Mouse (Mus musculus) adrenal gland, postnatal 0 days (tissue): ENCODE measurements around the gene Gm38655. TPM values are rescaled to one million over a fixed set of nuclear protein-coding genes. Genes with fewer than 3 reads are reported as not detected.

Experiments
- polyA plus RNA-seq: library from polyadenylated mRNA; unstranded; fragments of >200 nt; fragmentation: Nextera tagmentation; extraction: Ambion mirVana; gene quantifications from 2 replicates; pipeline ENCODE4 v1.2.1, GENCODE M21; 2015

Gm38655 gene
- polyA plus RNA-seq: 0.33 and 0.40 TPM in 2 replicates

DNA sequence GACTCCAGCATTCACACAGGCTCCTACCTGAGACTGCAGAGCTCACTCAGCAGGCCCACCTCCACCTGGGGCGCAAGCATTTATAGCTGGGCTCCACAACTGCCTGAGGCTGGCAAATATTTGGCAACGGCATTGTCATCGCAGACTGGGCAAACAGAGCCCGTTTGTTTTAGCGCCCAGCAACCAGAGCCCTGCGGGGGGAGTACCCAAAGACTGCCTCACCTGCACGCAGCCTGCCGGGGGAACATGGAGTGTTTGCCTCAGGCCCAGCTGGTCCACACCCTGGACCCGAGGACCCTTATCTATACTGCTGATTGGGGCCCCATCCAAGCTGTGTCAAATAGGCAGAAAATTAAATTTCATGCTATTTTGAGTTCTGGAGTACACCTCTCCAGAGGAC, at the start of gene Gm38655:
Gene Gm38655 (minus strand): TSS at position 61 of the 400 bp plus-strand sequence.

DNA sequence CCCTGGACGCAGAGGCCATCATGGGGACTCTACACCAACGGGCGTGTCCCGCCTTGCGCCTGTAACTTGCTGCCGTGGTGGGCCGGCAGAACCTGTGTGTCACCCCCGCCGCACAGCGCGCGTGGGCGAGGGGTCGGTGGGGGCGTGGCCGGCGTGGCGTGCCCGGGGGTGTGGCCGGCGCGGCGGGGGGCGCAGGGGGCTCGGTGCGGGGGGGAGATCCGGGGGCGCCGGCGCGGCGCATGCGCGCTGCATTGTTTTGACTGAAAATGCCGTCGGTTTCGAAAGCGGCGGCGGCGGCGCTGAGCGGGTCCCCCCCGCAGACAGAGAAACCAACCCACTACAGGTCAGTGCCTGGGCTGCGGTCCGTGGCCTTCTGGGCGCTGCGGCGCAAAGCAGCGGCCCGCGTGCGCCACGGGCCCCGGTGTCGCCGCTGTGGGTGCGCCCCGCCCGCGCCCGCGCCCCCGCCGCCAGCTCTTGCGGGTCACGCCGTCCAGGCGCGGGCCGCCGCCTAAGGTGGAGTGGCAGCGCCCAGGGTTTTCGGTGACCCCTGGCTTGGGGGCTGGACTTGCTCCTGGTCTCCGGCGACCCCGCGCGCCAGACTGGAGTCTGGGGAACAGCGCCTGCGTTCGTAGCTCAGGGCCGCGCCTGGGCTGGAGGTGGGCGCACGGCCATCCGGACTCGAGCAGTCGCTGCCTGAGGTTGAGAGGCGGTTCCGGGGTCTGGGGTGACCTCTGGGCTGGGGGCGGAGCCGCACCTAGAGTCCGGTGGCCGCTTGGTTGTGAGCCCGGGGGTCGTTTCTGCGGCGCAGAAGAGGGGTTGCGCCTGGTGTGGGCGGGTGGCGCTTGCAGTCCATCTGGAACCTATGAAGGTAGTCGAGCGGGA, 13.1 kb upstream of the Gm38655 start, which contains the start of gene Unkl:
Gene Unkl (plus strand): TSS at position 248 of the 882 bp plus-strand sequence.

DNA sequence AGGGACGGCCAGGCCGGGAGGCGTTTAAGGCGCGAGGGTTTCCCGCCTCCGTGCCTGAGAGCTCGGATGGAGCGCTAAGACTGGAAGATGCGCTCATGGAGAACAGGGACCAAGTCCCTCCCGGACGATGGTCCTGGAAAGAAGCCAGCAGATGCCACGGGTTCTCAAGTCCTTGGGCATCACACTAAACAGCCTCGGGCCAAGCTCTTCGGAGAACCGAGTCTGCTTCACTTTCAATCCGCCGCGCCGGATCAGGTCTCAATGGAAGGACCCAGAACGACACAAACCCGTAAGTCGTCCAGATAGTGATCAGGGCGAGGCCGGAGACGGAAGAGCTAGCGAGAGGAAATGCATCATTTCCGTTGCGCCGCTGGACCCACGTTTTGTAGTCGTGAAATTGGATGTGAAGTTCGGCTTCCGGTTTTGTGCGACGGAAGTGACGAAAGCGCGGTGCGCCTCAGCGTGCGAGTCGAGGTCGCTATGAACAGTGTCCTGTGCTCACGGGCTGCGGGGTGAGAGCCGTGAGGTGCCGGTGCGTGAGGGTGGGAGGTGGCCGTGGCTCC, 8.9 kb upstream of the Gm38655 start, which contains the start of gene BC003965:
Gene BC003965 (plus strand): TSS at position 426 of the 563 bp plus-strand sequence.

DNA sequence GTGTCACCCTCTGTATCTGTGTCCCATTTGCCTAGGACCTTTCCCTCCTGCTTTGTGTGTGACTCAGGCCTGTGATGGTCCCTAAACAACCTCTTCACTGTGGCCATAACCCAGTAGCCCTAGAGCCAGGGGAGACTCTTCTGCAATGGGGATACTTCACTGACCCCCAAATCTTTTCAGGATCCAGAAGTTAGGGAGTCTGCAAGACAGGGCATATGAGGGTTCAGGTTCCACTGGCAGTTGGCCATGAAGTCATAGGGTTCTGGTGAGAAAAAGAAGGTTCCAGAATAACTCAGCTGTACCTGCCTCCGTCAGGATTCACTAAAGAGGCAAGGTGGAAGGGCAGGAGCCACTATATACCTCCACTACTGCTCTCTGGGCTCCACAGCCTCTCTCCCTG, 13.1 kb downstream of the Gm38655 start, which contains the start of gene Ccdc154:
Gene Ccdc154 (plus strand): TSS at position 301 of the 400 bp plus-strand sequence.

DNA sequence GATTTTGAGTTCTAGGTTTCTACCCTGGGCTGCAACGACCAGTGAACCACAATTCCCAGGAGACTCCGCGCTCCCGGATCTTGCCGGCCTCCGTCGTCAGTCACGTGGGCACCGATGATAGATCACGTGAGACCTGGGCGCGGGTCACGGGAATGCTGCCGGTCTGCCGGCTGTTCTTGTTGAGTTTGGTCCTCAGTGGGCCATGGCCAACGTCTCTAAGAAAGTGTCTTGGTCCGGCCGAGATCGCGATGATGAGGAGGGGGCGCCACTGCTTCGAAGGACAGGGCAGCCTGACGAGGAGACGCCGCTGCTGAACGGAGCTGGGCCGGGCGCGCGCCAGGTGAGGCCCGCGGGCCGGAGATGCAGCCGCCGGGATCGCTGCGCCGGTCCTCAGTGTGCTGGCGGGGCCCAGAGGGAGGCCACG, 42.0 kb downstream of the Gm38655 start, which contains the start of gene Clcn7:
Gene Clcn7 (plus strand): TSS at position 117 of the 424 bp plus-strand sequence.

Other genes with a start within 250 kb of the Gm38655 start
- gene Mapk8ip3, start 238.5 kb downstream of the Gm38655 start, polyA plus RNA-seq: 22.8 and 25.6 TPM in 2 replicates
- 40.1 and 42.0 TPM in 2 replicates for gene Jpt2, start 214.8 kb downstream of the Gm38655 start, polyA plus RNA-seq
- 4.4 and 4.6 TPM in 2 replicates for gene Cramp1l, start 159.7 kb downstream of the Gm38655 start, polyA plus RNA-seq
- 9.8 and 14.3 TPM in 2 replicates for gene Ift140, start 159.4 kb downstream of the Gm38655 start, polyA plus RNA-seq
- 47.0 and 48.5 TPM in 2 replicates for gene Tmem204, start 91.9 kb downstream of the Gm38655 start, polyA plus RNA-seq
- gene Telo2, start 59.5 kb downstream of the Gm38655 start, polyA plus RNA-seq: 17.3 and 18.1 TPM in 2 replicates
- gene Ptx4, start 54.7 kb downstream of the Gm38655 start, polyA plus RNA-seq: 0.17 and 0.25 TPM in 2 replicates
- 11.8 and 20.7 TPM in 2 replicates for gene Clcn7, start 42.1 kb downstream of the Gm38655 start, polyA plus RNA-seq
- 0.06 TPM in 1 of 2 replicates, not detected in the other for gene Ccdc154, start 13.0 kb downstream of the Gm38655 start, polyA plus RNA-seq
- 34.5 and 37.5 TPM in 2 replicates for gene BC003965, start 9.1 kb upstream of the Gm38655 start, polyA plus RNA-seq
- gene Unkl, start 12.9 kb upstream of the Gm38655 start, polyA plus RNA-seq: 6.8 and 7.2 TPM in 2 replicates
- 69.2 and 75.2 TPM in 2 replicates for gene Gnptg, start 64.7 kb upstream of the Gm38655 start, polyA plus RNA-seq
- 59.7 and 65.7 TPM in 2 replicates for gene Tsr3, start 64.7 kb upstream of the Gm38655 start, polyA plus RNA-seq
- gene Baiap3, start 80.9 kb upstream of the Gm38655 start, polyA plus RNA-seq: 7.5 and 11.9 TPM in 2 replicates
- gene Ube2i, start 99.2 kb upstream of the Gm38655 start, polyA plus RNA-seq: 292 and 391 TPM in 2 replicates
- 0.44 and 1.4 TPM in 2 replicates for gene Prss34, start 122.9 kb upstream of the Gm38655 start, polyA plus RNA-seq
- 0.14 and 0.75 TPM in 2 replicates for gene Prss28, start 133.2 kb upstream of the Gm38655 start, polyA plus RNA-seq
- gene Prss29, start 143.2 kb upstream of the Gm38655 start, polyA plus RNA-seq: not detected in 2 replicates
- 1.0 and 2.1 TPM in 2 replicates for gene Tpsab1, start 170.1 kb upstream of the Gm38655 start, polyA plus RNA-seq
- 45.1 and 65.1 TPM in 2 replicates for gene Tpsb2, start 190.8 kb upstream of the Gm38655 start, polyA plus RNA-seq
- 0.68 and 1.3 TPM in 2 replicates for gene Tpsg1, start 193.8 kb upstream of the Gm38655 start, polyA plus RNA-seq